Mouse (Mus musculus) liver, embryonic 13.5 days (tissue): ENCODE data around the gene Lmcd1. TPM values are rescaled to one million over a fixed set of nuclear protein-coding genes. Genes with fewer than 3 reads are reported as not detected.

ENCODE experiments used
- ATAC-seq: fragments of 200-750 bp; cut with Nextera tagmentation; 2 replicates; pipeline ENCODE4 v1.8.0; 2017; ENCODE audit warnings: low read depth, mild to moderate bottlenecking, moderate number of reproducible peaks, moderate library complexity
- DNase-seq: peaks from one replicate; pipeline ENCODE4 v3.0.0; 2022
- H3K27ac ChIP-seq: fragments of 300-500 bp; sonication (generic); 2 replicates; pipeline ENCODE4 v1.5.1; 2015; ENCODE audit warnings: moderate library complexity, mild to moderate bottlenecking, inconsistent platforms
- H3K27me3 ChIP-seq: fragments of 300-500 bp; sonication (generic); 2 replicates; pipeline ENCODE4 v1.6.1; 2015; ENCODE audit warnings: mild to moderate bottlenecking, inconsistent platforms
- H3K36me3 ChIP-seq: fragments of 300-500 bp; sonication (generic); 2 replicates; pipeline ENCODE4 v1.6.1; 2015; ENCODE audit warnings: mild to moderate bottlenecking, inconsistent platforms
- H3K4me1 ChIP-seq: fragments of 300-500 bp; sonication (generic); replicated peaks from 2 replicates; pipeline ENCODE4 v1.6.1; 2015; ENCODE audit warnings: inconsistent platforms
- H3K4me2 ChIP-seq: fragments of 300-500 bp; sonication (generic); 2 replicates; pipeline ENCODE4 v1.6.1; 2015; ENCODE audit warnings: inconsistent platforms, mild to moderate bottlenecking, moderate library complexity
- H3K4me3 ChIP-seq: fragments of 300-500 bp; sonication (generic); replicated peaks from 2 replicates; pipeline ENCODE4 v1.5.1; 2015; ENCODE audit warnings: mild to moderate bottlenecking, inconsistent platforms
- H3K9ac ChIP-seq: fragments of 300-500 bp; sonication (generic); 2 replicates; pipeline ENCODE4 v1.6.1; 2015; ENCODE audit warnings: mild to moderate bottlenecking, inconsistent platforms
- H3K9me3 ChIP-seq: fragments of 300-500 bp; sonication (generic); replicated peaks from 2 replicates; pipeline ENCODE4 v1.6.1; 2016; ENCODE audit warnings: inconsistent platforms
- WGBS: fragments of 180-500 bp; shearing (Covaris S2); methylation state at CpG from one replicate; pipeline ENCODE4 v1.1.7; 2015; ENCODE audit not compliant: insufficient replicate concordance; 5-methylcytosine and 5-hydroxymethylcytosine counted together
- polyA plus RNA-seq: library from polyadenylated mRNA; unstranded; fragments of >200 nt; fragmentation: Nextera tagmentation; extraction: Ambion mirVana; gene quantifications from 2 replicates; pipeline ENCODE4 v1.2.1, GENCODE M21; 2015

The Lmcd1 gene
- polyA plus RNA-seq, 1 experiment from 2014 or later = 1.6 TPM

GRCm38 (mm10) chr6:112362349-112362958, 88.9 kb downstream of the Lmcd1 start:
- H3K9me3 ChIP-seq = no peaks in the 10 kb centered on the region
- no peaks in the 10 kb centered on the region for H3K27me3 ChIP-seq
- no peaks in the 10 kb centered on the region for H3K36me3 ChIP-seq
- H3K4me1 ChIP-seq = no peaks in the 10 kb centered on the region
- H3K4me2 ChIP-seq = no peak overlapping the region
- ATAC-seq (no peak), DNase-seq (peak; percentile 6)
- 33% methylated on average over 6 of the region's 6 CpGs for WGBS
- H3K4me3 ChIP-seq = no peak overlapping the region
- no peak overlapping the region for H3K9ac ChIP-seq
- no peak overlapping the region for H3K27ac ChIP-seq

DNA sequence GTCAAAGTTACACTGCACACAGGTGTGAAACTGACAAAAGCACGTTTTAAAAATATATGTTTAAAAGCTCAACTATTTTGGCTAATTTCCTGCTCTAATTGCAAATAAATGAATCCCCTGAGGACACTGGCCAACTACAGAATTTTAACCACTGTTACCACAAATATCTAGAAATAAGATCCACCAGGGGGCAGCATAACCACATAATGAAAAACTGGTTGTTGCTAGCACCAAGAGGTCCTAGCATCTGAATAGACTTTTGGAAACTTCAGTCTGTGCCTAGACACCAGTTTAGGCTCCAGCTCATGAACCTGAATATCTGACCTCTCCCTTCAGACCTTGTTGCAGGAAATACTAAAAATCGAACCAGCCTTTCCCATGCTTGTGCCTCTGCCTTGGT, 91.0 kb downstream of the Lmcd1 start:
- H3K36me3 ChIP-seq = no peaks in the 10 kb centered on the region
- DNase-seq (no peak), ATAC-seq (no peak)
- 24% methylated on average over 2 of the region's 2 CpGs for WGBS
- H3K27me3 ChIP-seq = no peaks in the 10 kb centered on the region
- no peak overlapping the region for H3K9ac ChIP-seq
- H3K4me2 ChIP-seq = no peak overlapping the region
- H3K4me3 ChIP-seq = no peak overlapping the region
- no peaks in the 10 kb centered on the region for H3K9me3 ChIP-seq
- no peak overlapping the region for H3K27ac ChIP-seq
- no peaks in the 10 kb centered on the region for H3K4me1 ChIP-seq

DNA sequence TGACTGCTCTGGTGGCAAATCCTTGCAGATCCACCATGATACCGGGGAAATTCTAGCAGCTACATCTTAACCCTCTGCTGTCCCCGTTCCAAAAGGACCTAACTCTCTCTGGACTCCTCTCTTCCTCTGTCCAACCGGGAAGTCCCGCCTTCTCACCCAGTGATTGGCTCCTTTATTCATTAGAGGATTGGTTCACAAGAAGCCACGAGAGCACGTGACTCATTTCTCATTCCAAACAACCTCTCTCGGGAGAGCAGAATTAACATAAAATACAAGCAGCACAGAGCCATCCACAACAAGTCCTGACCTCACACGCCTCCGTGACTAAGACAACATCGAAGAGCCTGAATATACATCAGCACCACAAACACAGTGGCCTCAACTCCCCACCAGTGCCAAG, 91.7 kb downstream of the Lmcd1 start:
- WGBS = 67% methylated on average over 10 of the region's 10 CpGs
- Histone ChIP-seq H3K27me3 (no peaks in the 10 kb centered on the region), H3K36me3 (no peaks in the 10 kb centered on the region), H3K4me3 (no peak overlapping the region), H3K27ac (no peak overlapping the region), H3K4me1 (no peaks in the 10 kb centered on the region), H3K9me3 (no peaks in the 10 kb centered on the region), H3K4me2 (no peak overlapping the region), H3K9ac (no peak overlapping the region)
- no peak for ATAC-seq
- no peak for DNase-seq

- Histone ChIP-seq H3K27ac (no peak overlapping the region), H3K4me1 (no peaks in the 10 kb centered on the region), H3K36me3 (no peaks in the 10 kb centered on the region), H3K9me3 (no peaks in the 10 kb centered on the region), H3K27me3 (no peaks in the 10 kb centered on the region), H3K9ac (no peak overlapping the region), H3K4me3 (no peak overlapping the region), H3K4me2 (no peak overlapping the region)
- WGBS = 36% methylated on average over 8 of the region's 8 CpGs
- ATAC-seq (no peak), DNase-seq (peak; percentile 6)
Measured at GRCm38 (mm10) chr6:112373886-112374585, 100.5 kb downstream of the Lmcd1 start.

- no peak overlapping the region for H3K9ac ChIP-seq
- H3K4me2 ChIP-seq = no peak overlapping the region
- H3K4me3 ChIP-seq = no peak overlapping the region
- H3K27ac ChIP-seq = no peak overlapping the region
- no peaks in the 10 kb centered on the region for H3K9me3 ChIP-seq
- ATAC-seq (no peak), DNase-seq (no peak)
- H3K36me3 ChIP-seq = no peaks in the 10 kb centered on the region
- no peaks in the 10 kb centered on the region for H3K4me1 ChIP-seq
- whole genome bisulfite sequencing = 59% methylated on average over 10 of the region's 13 CpGs
- no peaks in the 10 kb centered on the region for H3K27me3 ChIP-seq
Measured at GRCm38 (mm10) chr6:112375661-112376392, 102.3 kb downstream of the Lmcd1 start.

DNA sequence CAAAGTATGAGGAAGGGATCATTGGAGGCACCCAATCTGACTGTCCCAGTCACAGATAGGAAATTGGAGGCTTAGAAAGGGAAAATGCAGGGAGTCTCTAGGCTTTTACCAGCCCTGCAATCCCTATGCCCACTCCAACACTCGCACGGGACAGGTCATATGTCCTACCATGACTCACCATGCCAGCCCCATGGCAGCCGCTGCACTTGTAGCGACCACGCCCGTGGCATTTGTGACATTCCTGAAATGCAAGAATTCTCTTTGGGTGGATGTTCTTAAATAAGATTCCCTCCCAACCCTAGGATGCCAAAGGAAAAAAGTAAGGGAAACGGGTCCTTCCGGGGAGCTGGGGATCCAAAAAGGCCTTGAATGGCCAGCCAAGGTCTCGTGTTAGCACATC, 105.5 kb downstream of the Lmcd1 start:
- H3K4me3 ChIP-seq = no peak overlapping the region
- H3K36me3 ChIP-seq = no peaks in the 10 kb centered on the region
- ATAC-seq (no peak), DNase-seq (no peak)
- H3K9me3 ChIP-seq = no peaks in the 10 kb centered on the region
- H3K4me1 ChIP-seq = no peaks in the 10 kb centered on the region
- H3K27ac ChIP-seq = no peak overlapping the region
- H3K4me2 ChIP-seq = no peak overlapping the region
- no peak overlapping the region for H3K9ac ChIP-seq
- no peaks in the 10 kb centered on the region for H3K27me3 ChIP-seq
- 70% methylated on average over 9 of the region's 9 CpGs for WGBS

Other genes with a start within 250 kb of the Lmcd1 start
- gene Ssu2, start 114.3 kb downstream of the Lmcd1 start, polyA plus RNA-seq = 0.08 TPM in 1 of 2 replicates, not detected in the other
- gene Cav3, start 185.7 kb downstream of the Lmcd1 start, polyA plus RNA-seq = 0.31 and 0.36 TPM in 2 replicates
- gene Oxtr, start 216.2 kb downstream of the Lmcd1 start, polyA plus RNA-seq = not detected in 2 replicates